Mouse (Mus musculus) hindbrain, embryonic 10.5 days (tissue): ENCODE data around the gene Spryd7. TPM values are rescaled to one million over a fixed set of nuclear protein-coding genes. Genes with fewer than 3 reads are reported as not detected.
A peak's percentile ranks its signal among the peaks of the same experiment; 100 is the strongest.
"Not testable (repeated sequence)": the region's sequence is repeated elsewhere in the genome, so short reads cannot be mapped to it uniquely, and the experiment has no call there.

ENCODE experiments used
- DNase-seq: peaks from one replicate; pipeline ENCODE4 v3.0.0-alpha.2; 2017; ENCODE audit warnings: low spot score
- H3K27ac ChIP-seq: fragments of 300-500 bp; sonication (generic); 2 replicates; pipeline ENCODE4 v1.5.1; 2016; ENCODE audit warnings: mild to moderate bottlenecking, moderate library complexity
- H3K27me3 ChIP-seq: fragments of 300-500 bp; sonication (generic); 2 replicates; pipeline ENCODE4 v1.6.1; 2016; ENCODE audit warnings: mild to moderate bottlenecking; ENCODE audit not compliant: poor library complexity, insufficient read depth, severe bottlenecking
- H3K36me3 ChIP-seq: fragments of 300-500 bp; sonication (generic); 2 replicates; pipeline ENCODE4 v1.6.1; 2016; ENCODE audit warnings: mild to moderate bottlenecking, moderate library complexity
- H3K4me1 ChIP-seq: fragments of 300-500 bp; sonication (generic); replicated peaks from 2 replicates; pipeline ENCODE4 v1.6.1; 2016; ENCODE audit warnings: mild to moderate bottlenecking
- H3K4me3 ChIP-seq: fragments of 300-500 bp; sonication (generic); 2 replicates; pipeline ENCODE4 v1.5.1; 2016; ENCODE audit warnings: mild to moderate bottlenecking, moderate library complexity
- H3K9me3 ChIP-seq: fragments of 300-500 bp; sonication (generic); 2 replicates; pipeline ENCODE4 v1.6.1; 2016; ENCODE audit warnings: mild to moderate bottlenecking, moderate library complexity
- WGBS: fragments of 180-500 bp; shearing (Covaris S2); methylation state at CpG from one replicate; pipeline ENCODE4 v1.1.7; 2016; 5-methylcytosine and 5-hydroxymethylcytosine counted together
- polyA plus RNA-seq: library from polyadenylated mRNA; unstranded; fragments of >200 nt; fragmentation: Nextera tagmentation; extraction: Ambion mirVana; gene quantifications from 2 replicates; pipeline ENCODE4 v1.2.1, GENCODE M21; 2016

Gene Spryd7
- 13.5 and 13.7 TPM in 2 replicates for polyA plus RNA-seq

GRCm38 (mm10) chr14:61556289-61557147, at the start of gene Spryd7:
Gene Spryd7, minus strand, starts transcription at chr14:61556886.
- H3K27me3 ChIP-seq = peaks cover 14% of the 10 kb centered on the region
- peak within 1 kb of the TSS; percentile 90 for H3K27ac ChIP-seq
- H3K9me3 ChIP-seq = no peaks in the 10 kb centered on the region
- DNase-seq = peak; percentile 99
- WGBS = under 1% methylated on average over 72 of the region's 72 CpGs
- H3K4me1 ChIP-seq = peaks cover 18% of the 10 kb centered on the region
- H3K4me3 ChIP-seq = peak within 1 kb of the TSS; percentile 72
- no peaks in the 10 kb centered on the region for H3K36me3 ChIP-seq

- not testable (repeated sequence) for H3K27me3 ChIP-seq, H3K9me3 ChIP-seq, DNase-seq, H3K4me1 ChIP-seq, H3K27ac ChIP-seq, H3K4me3 ChIP-seq
- H3K36me3 ChIP-seq = peaks cover 29% of the 10 kb centered on the region
- 89% methylated on average over 2 of the region's 2 CpGs for WGBS
Measured at GRCm38 (mm10) chr14:61606088-61606487, 49.4 kb upstream of the Spryd7 start.

- no peaks in the 10 kb centered on the region for H3K9me3 ChIP-seq
- no peak overlapping the region for H3K27ac ChIP-seq
- peaks cover 13% of the 10 kb centered on the region for H3K4me1 ChIP-seq
- peaks cover 29% of the 10 kb centered on the region for H3K36me3 ChIP-seq
- no peak for DNase-seq
- 84% methylated on average over 3 of the region's 3 CpGs for WGBS
- H3K27me3 ChIP-seq = no peaks in the 10 kb centered on the region
- no peak overlapping the region for H3K4me3 ChIP-seq
Measured at GRCm38 (mm10) chr14:61604081-61604480, 47.4 kb upstream of the Spryd7 start.

- H3K27ac ChIP-seq = peak overlapping the region; percentile 57
- no peak for DNase-seq
Measured at GRCm38 (mm10) chr14:61603069-61603755, 46.5 kb upstream of the Spryd7 start.

GRCm38 (mm10) chr14:61601348-61601747, 44.7 kb upstream of the Spryd7 start:
- no peaks in the 10 kb centered on the region for H3K27me3 ChIP-seq
- WGBS = 93% methylated on average over 9 of the region's 9 CpGs
- no peaks in the 10 kb centered on the region for H3K9me3 ChIP-seq
- H3K4me3 ChIP-seq = no peak overlapping the region
- DNase-seq = no peak
- H3K36me3 ChIP-seq = peaks cover 21% of the 10 kb centered on the region
- no peak overlapping the region for H3K27ac ChIP-seq
- peaks cover 13% of the 10 kb centered on the region for H3K4me1 ChIP-seq

More at GRCm38 (mm10) chr14:61603069-61603755, 46.5 kb upstream of the Spryd7 start:
- H3K36me3 ChIP-seq = peaks cover 29% of the 10 kb centered on the region
- no peaks in the 10 kb centered on the region for H3K9me3 ChIP-seq
- WGBS = 77% methylated on average over 8 of the region's 8 CpGs
- H3K4me1 ChIP-seq = peaks cover 13% of the 10 kb centered on the region
- no peak overlapping the region for H3K4me3 ChIP-seq
- no peaks in the 10 kb centered on the region for H3K27me3 ChIP-seq

GRCm38 (mm10) chr14:61599057-61599806, 42.5 kb upstream of the Spryd7 start:
- Histone ChIP-seq H3K4me3 (peak overlapping the region; percentile 74), H3K36me3 (peaks cover 2% of the 10 kb centered on the region; the same call in 1 of the 2 replicates), H3K4me1 (peaks cover 13% of the 10 kb centered on the region), H3K27me3 (no peaks in the 10 kb centered on the region), H3K27ac (peak overlapping the region; percentile 89), H3K9me3 (no peaks in the 10 kb centered on the region)
- 6% methylated on average over 44 of the region's 44 CpGs for WGBS
- DNase-seq = peak; percentile 91

- peak within 1 kb of the TSS; percentile 89 for H3K27ac ChIP-seq
- no peak for DNase-seq
- H3K4me3 ChIP-seq = peak within 1 kb of the TSS; percentile 74
- no peaks in the 10 kb centered on the region for H3K9me3 ChIP-seq
- no peaks in the 10 kb centered on the region for H3K27me3 ChIP-seq
- 48% methylated on average over 5 of the region's 5 CpGs for WGBS
- no peaks in the 10 kb centered on the region for H3K36me3 ChIP-seq
- H3K4me1 ChIP-seq = peaks cover 9% of the 10 kb centered on the region
Measured at GRCm38 (mm10) chr14:61597968-61598367, 41.3 kb upstream of the Spryd7 start, which contains the start of gene Trim13. Gene Trim13, plus strand, starts transcription at chr14:61598247.

- H3K36me3 ChIP-seq = no peaks in the 10 kb centered on the region
- no peak overlapping the region for H3K4me3 ChIP-seq
- peaks cover 7% of the 10 kb centered on the region for H3K4me1 ChIP-seq
- 91% methylated on average over 9 of the region's 9 CpGs for WGBS
- H3K27me3 ChIP-seq = no peaks in the 10 kb centered on the region
- DNase-seq = no peak
- H3K9me3 ChIP-seq = no peaks in the 10 kb centered on the region
- H3K27ac ChIP-seq = no peak overlapping the region
Measured at GRCm38 (mm10) chr14:61596719-61597426, 40.2 kb upstream of the Spryd7 start.

GRCm38 (mm10) chr14:61589288-61590065, 32.8 kb upstream of the Spryd7 start:
- Histone ChIP-seq H3K36me3 (no peaks in the 10 kb centered on the region), H3K27ac (no peak overlapping the region), H3K4me1 (no peaks in the 10 kb centered on the region), H3K9me3 (no peaks in the 10 kb centered on the region), H3K4me3 (no peak overlapping the region), H3K27me3 (no peaks in the 10 kb centered on the region)
- 84% methylated on average over 4 of the region's 4 CpGs for WGBS
- no peak for DNase-seq

- no peak overlapping the region for H3K4me3 ChIP-seq
- no peaks in the 10 kb centered on the region for H3K4me1 ChIP-seq
- H3K27ac ChIP-seq = no peak overlapping the region
- no peak for DNase-seq
- WGBS = 90% methylated on average over 8 of the region's 8 CpGs
- H3K9me3 ChIP-seq = no peaks in the 10 kb centered on the region
- H3K36me3 ChIP-seq = no peaks in the 10 kb centered on the region
- no peaks in the 10 kb centered on the region for H3K27me3 ChIP-seq
Measured at GRCm38 (mm10) chr14:61575941-61576340, 19.3 kb upstream of the Spryd7 start.

- H3K4me1 ChIP-seq = no peaks in the 10 kb centered on the region
- DNase-seq = no peak
- no peak overlapping the region for H3K4me3 ChIP-seq
- no peak overlapping the region for H3K27ac ChIP-seq
- no peaks in the 10 kb centered on the region for H3K36me3 ChIP-seq
- no peaks in the 10 kb centered on the region for H3K9me3 ChIP-seq
- WGBS = 90% methylated on average over 10 of the region's 10 CpGs
- no peaks in the 10 kb centered on the region for H3K27me3 ChIP-seq
Measured at GRCm38 (mm10) chr14:61575066-61575465, 18.4 kb upstream of the Spryd7 start.
